Mouse (Mus musculus) lung, embryonic 16.5 days (tissue): ENCODE results near the gene Taf12. TPM values are rescaled to one million over a fixed set of nuclear protein-coding genes. Genes with fewer than 3 reads are reported as not detected.

Source experiments
- ATAC-seq: fragments of 200-750 bp; cut with Nextera tagmentation; 2 replicates; pipeline ENCODE4 v1.8.0; 2017; ENCODE audit warnings: low read depth, mild to moderate bottlenecking, moderate library complexity
- H3K27ac ChIP-seq: fragments of 300-500 bp; sonication (generic); 2 replicates; pipeline ENCODE4 v1.5.1; 2014; ENCODE audit warnings: mild to moderate bottlenecking, control low read depth, low read length
- H3K27me3 ChIP-seq: fragments of 300-500 bp; sonication (generic); 2 replicates; pipeline ENCODE4 v1.6.1; 2014; ENCODE audit warnings: low read depth, low read length, mixed read lengths; ENCODE audit not compliant: control insufficient read depth, insufficient read depth
- H3K36me3 ChIP-seq: fragments of 300-500 bp; sonication (generic); 2 replicates; pipeline ENCODE4 v1.6.1; 2014; ENCODE audit warnings: low read length; ENCODE audit not compliant: control insufficient read depth, insufficient read depth
- H3K4me1 ChIP-seq: fragments of 300-500 bp; sonication (generic); replicated peaks from 2 replicates; pipeline ENCODE4 v1.6.1; 2014; ENCODE audit warnings: low read length, mixed read lengths; ENCODE audit not compliant: control insufficient read depth, insufficient read depth
- H3K4me2 ChIP-seq: fragments of 300-500 bp; sonication (generic); 2 replicates; pipeline ENCODE4 v1.6.1; 2014; ENCODE audit warnings: low read depth, low read length, control low read depth
- H3K4me3 ChIP-seq: fragments of 300-500 bp; sonication (generic); 2 replicates; pipeline ENCODE4 v1.5.1; 2014; ENCODE audit warnings: mild to moderate bottlenecking, low read length, control low read depth
- H3K9ac ChIP-seq: fragments of 300-500 bp; sonication (generic); 2 replicates; pipeline ENCODE4 v1.6.1; 2014; ENCODE audit warnings: low read length, control low read depth
- H3K9me3 ChIP-seq: fragments of 300-500 bp; sonication (generic); 2 replicates; pipeline ENCODE4 v1.6.1; 2016; ENCODE audit warnings: low read length; ENCODE audit not compliant: control insufficient read depth
- WGBS: fragments of 180-500 bp; shearing (Covaris S2); extraction: QIAGEN DNeasy Blood & Tissue Kit; methylation state at CpG from one replicate; pipeline ENCODE4 v1.1.7; 2014; 5-methylcytosine and 5-hydroxymethylcytosine counted together
- polyA plus RNA-seq: library from polyadenylated mRNA; unstranded; fragments of >200 nt; fragmentation: Nextera tagmentation; extraction: Ambion mirVana; gene quantifications from 2 replicates; pipeline ENCODE4 v1.2.1, GENCODE M21; 2015

Taf12 gene
- polyA plus RNA-seq, 1 experiment from 2014 or later, result 48.5 TPM

DNA sequence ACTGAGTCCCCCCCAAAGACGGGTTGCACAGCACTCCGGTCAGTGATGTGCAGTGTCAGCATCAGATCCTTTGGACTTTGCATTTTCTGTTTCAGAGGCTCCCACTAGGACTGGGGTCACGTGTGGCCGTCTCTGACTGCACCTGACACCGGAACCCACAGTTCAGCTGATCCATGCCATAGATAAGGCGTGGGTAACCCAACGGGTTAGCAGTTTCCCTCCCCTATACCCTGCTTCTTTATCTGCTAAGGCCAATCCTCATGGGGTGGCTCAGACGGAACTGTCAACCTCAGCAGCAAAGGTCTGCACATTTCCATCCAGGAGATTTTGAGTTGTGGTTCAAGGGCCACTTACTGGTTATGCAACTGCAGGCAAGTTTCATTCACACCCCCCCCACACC, 31.1 kb downstream of the Taf12 start:
- no peaks in the 10 kb centered on the region for H3K27me3 ChIP-seq
- H3K27ac ChIP-seq, result no peak overlapping the region
- peaks cover 12% of the 10 kb centered on the region for H3K4me1 ChIP-seq
- H3K4me2 ChIP-seq, result no peak overlapping the region
- WGBS, result 70% methylated on average over 8 of the region's 8 CpGs
- no peak overlapping the region for H3K9ac ChIP-seq
- H3K36me3 ChIP-seq, result peaks cover 3% of the 10 kb centered on the region
- no peak for ATAC-seq
- H3K4me3 ChIP-seq, result no peak overlapping the region
- H3K9me3 ChIP-seq, result no peaks in the 10 kb centered on the region

DNA sequence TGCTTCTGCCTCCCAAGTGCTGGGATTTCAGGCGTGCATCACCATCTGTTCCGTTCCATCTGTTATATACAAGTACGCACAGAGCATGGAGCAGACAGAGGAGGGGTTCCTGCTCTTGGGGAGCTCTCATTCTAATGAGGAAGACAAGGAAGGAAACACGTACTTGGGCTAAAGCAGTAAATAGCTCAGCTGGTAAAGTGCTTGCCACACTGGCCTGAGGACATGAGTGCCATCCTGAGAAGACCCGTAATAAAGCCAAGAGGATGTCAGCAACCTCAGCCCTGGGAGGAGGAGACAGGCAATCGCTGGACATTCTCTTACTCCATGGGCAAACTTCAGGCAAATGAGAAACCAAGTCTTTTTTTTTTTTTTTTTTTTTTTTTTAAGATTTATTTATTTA, 31.8 kb downstream of the Taf12 start:
- peaks cover 14% of the 10 kb centered on the region for H3K4me1 ChIP-seq
- H3K4me3 ChIP-seq, result no peak overlapping the region
- H3K27ac ChIP-seq, result no peak overlapping the region
- H3K9ac ChIP-seq, result no peak overlapping the region
- WGBS, result 70% methylated on average over 6 of the region's 6 CpGs
- H3K27me3 ChIP-seq, result no peaks in the 10 kb centered on the region
- H3K9me3 ChIP-seq, result no peaks in the 10 kb centered on the region
- H3K4me2 ChIP-seq, result no peak overlapping the region
- ATAC-seq, result no peak
- peaks cover 11% of the 10 kb centered on the region for H3K36me3 ChIP-seq

DNA sequence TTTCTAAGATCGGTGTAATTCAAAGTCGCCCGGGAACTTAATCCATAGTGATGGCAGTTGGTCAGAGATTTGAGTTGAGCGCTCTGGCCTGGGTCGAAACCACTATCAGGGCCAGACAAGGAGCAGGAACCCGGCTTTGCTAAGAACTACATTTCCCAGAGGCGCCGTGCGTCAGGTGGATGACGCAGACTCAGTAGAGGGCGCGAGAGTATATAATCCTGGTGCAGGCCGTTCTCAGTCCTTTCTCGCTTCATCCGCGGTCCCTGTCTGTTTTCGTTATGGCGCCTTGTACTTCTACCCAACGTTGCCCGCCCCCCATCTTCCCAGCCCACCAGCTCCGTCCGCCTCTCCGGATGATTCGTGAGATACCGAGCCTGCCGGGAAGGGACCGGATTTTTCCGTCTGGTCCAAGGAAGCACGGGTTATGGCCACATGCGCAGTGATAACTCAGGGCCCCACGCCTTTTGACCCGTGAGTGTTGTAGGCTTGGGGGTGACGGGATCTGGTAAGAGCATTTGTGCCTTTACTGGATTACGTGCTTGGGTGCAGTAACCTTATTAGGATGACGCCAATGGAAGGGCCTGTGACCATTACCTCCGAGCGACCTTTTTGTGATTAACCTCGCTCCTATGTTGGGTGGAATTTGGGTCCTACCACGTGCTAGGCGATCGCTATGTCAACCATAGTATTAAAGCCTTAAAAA, 34.4 kb downstream of the Taf12 start:
- H3K9me3 ChIP-seq, result no peaks in the 10 kb centered on the region
- H3K27me3 ChIP-seq, result no peaks in the 10 kb centered on the region
- peak overlapping the region; percentile 83 for H3K27ac ChIP-seq
- peaks cover 9% of the 10 kb centered on the region for H3K4me1 ChIP-seq
- peak; percentile 93 for ATAC-seq
- peak overlapping the region; percentile 88 for H3K9ac ChIP-seq
- H3K36me3 ChIP-seq, result peaks cover 18% of the 10 kb centered on the region
- peak overlapping the region; percentile 81 for H3K4me2 ChIP-seq
- WGBS, result 1% methylated on average over 41 of the region's 41 CpGs
- peak overlapping the region; percentile 78 for H3K4me3 ChIP-seq

DNA sequence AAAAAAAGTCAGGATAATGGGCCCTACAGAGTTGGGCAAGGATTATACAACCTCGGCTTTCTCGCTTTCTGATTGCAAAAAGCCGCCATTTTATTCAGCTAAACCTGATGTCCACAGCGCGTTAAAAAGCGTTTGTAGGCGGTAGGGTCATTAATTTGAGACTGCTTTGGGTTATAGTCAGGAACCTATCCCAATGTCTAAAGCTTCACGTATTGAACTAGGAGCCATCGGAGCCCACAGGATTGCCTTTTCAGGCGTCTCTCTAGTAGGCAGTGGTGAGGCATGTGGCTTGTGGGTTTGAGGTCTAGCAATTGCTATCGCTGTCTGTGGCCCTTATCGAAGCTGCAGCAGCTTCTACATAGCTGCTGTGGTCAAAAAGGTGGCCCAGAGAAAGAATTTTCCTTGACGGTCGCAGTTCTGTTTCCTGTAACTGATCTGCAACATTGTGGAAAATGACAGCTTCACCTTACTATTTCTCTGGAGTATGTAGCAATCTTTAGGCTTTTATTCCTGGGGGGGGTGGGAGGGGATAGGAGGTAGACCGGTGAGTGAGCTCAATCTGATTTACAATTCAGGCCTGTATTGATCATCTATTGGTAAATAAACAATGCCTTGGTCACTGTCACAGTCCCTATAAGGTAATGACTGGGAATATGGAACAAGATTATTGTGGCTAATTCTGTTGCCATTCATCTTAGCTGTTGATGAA, 35.1 kb downstream of the Taf12 start:
- Histone ChIP-seq H3K27ac (peak overlapping the region; percentile 83), H3K9me3 (no peaks in the 10 kb centered on the region), H3K27me3 (no peaks in the 10 kb centered on the region), H3K4me2 (peak overlapping the region; percentile 81), H3K9ac (peak overlapping the region; percentile 88), H3K36me3 (peaks cover 21% of the 10 kb centered on the region), H3K4me1 (peaks cover 9% of the 10 kb centered on the region), H3K4me3 (peak overlapping the region; percentile 78)
- WGBS, result under 1% methylated on average over 15 of the region's 15 CpGs
- ATAC-seq, result peak; percentile 7; the same call in 1 of the 2 replicates

DNA sequence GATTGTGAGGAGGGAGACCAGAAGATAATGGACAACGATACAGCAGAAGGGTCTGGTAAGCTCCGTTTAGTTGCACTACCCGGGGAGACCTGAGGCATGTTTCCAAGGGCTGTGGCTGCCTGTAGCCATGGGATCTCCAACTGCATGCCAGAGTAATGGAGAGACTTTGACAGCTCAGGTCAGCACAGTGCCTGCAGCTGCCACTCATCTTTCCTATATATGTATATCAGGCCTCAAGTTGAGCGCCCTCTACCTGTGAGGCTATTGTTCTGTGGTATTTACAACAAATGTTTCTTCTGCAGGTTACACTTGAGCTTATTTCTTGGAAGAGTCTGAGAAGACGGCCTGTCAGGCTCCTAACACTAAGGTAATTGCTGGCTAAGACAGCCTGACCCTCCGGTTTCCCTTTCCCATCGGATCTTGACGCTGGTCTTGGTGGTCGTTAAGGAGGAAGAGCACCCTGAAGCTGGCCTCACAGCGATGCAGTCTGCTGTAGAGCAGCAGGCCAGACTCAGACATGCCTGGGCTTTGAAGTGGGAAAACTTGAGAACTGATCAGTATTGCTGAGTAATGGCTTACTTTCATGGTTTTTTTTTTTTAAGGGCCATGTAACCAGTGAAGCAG, 35.8 kb downstream of the Taf12 start:
- WGBS, result 20% methylated on average over 10 of the region's 10 CpGs
- Histone ChIP-seq H3K27me3 (no peaks in the 10 kb centered on the region), H3K36me3 (peaks cover 22% of the 10 kb centered on the region), H3K9ac (peak overlapping the region; percentile 88), H3K27ac (no peak overlapping the region), H3K4me1 (peaks cover 9% of the 10 kb centered on the region), H3K4me3 (peak overlapping the region; percentile 78), H3K9me3 (no peaks in the 10 kb centered on the region), H3K4me2 (peak overlapping the region; percentile 81)
- ATAC-seq, result peak; percentile 21; the same call in 1 of the 2 replicates

DNA sequence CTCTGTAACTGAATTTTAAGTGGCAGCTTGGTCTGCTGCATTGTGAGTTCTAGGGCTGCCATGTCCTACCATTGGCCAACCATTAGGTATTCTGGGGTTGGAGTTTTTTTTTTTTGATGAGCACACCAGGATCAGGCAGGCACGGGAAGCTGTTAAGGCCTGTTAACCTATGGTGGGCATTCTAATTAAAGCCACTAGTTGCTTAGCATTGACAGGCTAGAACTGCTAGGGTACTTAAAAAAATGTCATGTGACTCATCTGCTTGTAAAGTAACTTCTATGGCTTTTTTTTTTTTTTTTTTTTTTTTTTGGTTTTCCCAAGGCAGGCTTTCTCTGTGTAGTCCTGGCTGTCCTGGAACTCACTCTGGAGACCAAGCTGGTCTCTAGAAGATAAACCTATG, 37.0 kb downstream of the Taf12 start:
- H3K9ac ChIP-seq, result no peak overlapping the region
- no peak overlapping the region for H3K27ac ChIP-seq
- no peaks in the 10 kb centered on the region for H3K9me3 ChIP-seq
- no peak for ATAC-seq
- no peak overlapping the region for H3K4me3 ChIP-seq
- peaks cover 25% of the 10 kb centered on the region for H3K36me3 ChIP-seq
- no peak overlapping the region for H3K4me2 ChIP-seq
- peaks cover 9% of the 10 kb centered on the region for H3K4me1 ChIP-seq
- no peaks in the 10 kb centered on the region for H3K27me3 ChIP-seq
- WGBS, result 63% methylated on average over 1 of the region's 1 CpGs

DNA sequence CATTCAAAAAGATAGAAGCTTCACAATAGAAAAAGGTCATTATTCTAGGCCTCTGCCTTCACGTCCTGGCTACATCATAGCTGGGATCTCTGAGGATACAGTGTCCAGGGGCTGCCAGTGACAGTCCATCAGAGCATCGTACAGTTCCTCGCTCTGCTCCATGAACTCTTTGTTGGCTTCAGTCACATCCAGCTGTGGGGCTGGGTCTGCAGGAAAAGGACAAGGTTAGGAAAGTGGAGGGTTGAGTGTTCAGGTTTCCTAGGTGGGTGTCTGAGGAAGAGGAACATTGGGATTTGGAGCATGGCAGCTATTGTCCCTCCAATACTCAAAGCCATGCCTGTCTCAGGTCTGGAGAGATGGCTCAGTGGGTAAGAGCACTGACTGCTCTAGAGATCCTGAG, 37.6 kb downstream of the Taf12 start:
- WGBS, result 34% methylated on average over 3 of the region's 3 CpGs
- H3K27ac ChIP-seq, result no peak overlapping the region
- peaks cover 28% of the 10 kb centered on the region for H3K36me3 ChIP-seq
- H3K4me1 ChIP-seq, result peaks cover 9% of the 10 kb centered on the region
- no peak overlapping the region for H3K4me2 ChIP-seq
- no peaks in the 10 kb centered on the region for H3K9me3 ChIP-seq
- H3K27me3 ChIP-seq, result no peaks in the 10 kb centered on the region
- ATAC-seq, result no peak
- H3K9ac ChIP-seq, result no peak overlapping the region
- no peak overlapping the region for H3K4me3 ChIP-seq

DNA sequence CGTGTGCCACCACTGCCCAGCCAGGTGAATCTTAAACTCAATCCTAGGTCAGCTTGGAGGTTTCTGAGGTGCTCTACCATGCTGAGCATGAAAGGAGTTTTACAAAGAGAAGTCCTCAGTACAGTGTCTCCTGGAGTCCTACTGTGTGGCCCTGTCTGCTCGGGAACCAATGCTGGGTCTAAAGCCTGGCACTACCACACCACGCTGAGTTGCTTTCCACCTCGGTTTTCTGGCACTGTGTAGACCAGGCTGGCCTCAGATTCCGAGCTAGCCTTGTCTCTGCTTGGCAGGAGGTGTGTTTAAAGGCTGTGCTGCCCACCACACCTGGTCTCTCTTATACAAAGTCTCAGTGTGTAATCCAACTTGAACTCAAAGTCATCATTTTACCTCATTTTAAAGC, 38.5 kb downstream of the Taf12 start:
- H3K4me3 ChIP-seq, result no peak overlapping the region
- peaks cover 9% of the 10 kb centered on the region for H3K4me1 ChIP-seq
- H3K9ac ChIP-seq, result no peak overlapping the region
- no peaks in the 10 kb centered on the region for H3K27me3 ChIP-seq
- 88% methylated on average over 5 of the region's 5 CpGs for WGBS
- H3K9me3 ChIP-seq, result no peaks in the 10 kb centered on the region
- no peak for ATAC-seq
- no peak overlapping the region for H3K4me2 ChIP-seq
- no peak overlapping the region for H3K27ac ChIP-seq
- H3K36me3 ChIP-seq, result peaks cover 31% of the 10 kb centered on the region

DNA sequence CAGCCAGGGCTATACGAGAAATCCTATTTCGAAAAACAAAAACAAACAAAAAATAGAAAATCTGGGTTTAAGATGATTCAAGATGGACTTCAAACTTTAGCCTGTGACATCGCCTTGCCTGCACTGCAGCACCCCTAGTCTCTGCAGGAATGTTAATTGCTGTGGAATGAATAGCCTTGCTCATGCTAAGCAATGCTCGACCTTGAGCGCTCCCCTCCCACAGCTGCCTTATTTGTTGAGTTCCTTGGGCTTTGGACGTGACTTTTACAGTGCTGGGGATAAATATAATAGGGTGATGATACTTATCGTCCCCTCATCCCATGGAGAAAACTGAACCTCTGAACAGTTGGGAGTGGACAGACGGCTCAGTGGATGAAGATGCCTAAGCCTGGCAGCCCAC, 41.5 kb downstream of the Taf12 start:
- ATAC-seq, result no peak
- Histone ChIP-seq H3K9ac (no peak overlapping the region), H3K36me3 (peaks cover 34% of the 10 kb centered on the region), H3K4me1 (no peaks in the 10 kb centered on the region), H3K4me3 (no peak overlapping the region), H3K4me2 (no peak overlapping the region), H3K27ac (no peak overlapping the region), H3K9me3 (no peaks in the 10 kb centered on the region), H3K27me3 (no peaks in the 10 kb centered on the region)
- WGBS, result 87% methylated on average over 8 of the region's 8 CpGs
